Mouse (Mus musculus) heart, embryonic 10.5 days (tissue): Measurements from ENCODE around the gene 4931409K22Rik. TPM values are rescaled to one million over a fixed set of nuclear protein-coding genes. Genes with fewer than 3 reads are reported as not detected.

Experiments used
- DNase-seq: peaks from one replicate; pipeline ENCODE4 v3.0.0-alpha.2; 2017; ENCODE audit warnings: low spot score
- H3K27ac ChIP-seq: fragments of 300-500 bp; sonication (generic); 2 replicates; pipeline ENCODE4 v1.5.1; 2016; ENCODE audit warnings: mild to moderate bottlenecking
- H3K27me3 ChIP-seq: fragments of 300-500 bp; sonication (generic); 2 replicates; pipeline ENCODE4 v1.6.1; 2016; ENCODE audit warnings: mild to moderate bottlenecking; ENCODE audit not compliant: poor library complexity, insufficient read depth, severe bottlenecking
- H3K36me3 ChIP-seq: fragments of 300-500 bp; sonication (generic); 2 replicates; pipeline ENCODE4 v1.6.1; 2016; ENCODE audit warnings: mild to moderate bottlenecking, moderate library complexity
- H3K4me1 ChIP-seq: fragments of 300-500 bp; sonication (generic); 2 replicates; pipeline ENCODE4 v1.6.1; 2016; ENCODE audit warnings: mild to moderate bottlenecking
- H3K4me3 ChIP-seq: fragments of 300-500 bp; sonication (generic); 2 replicates; pipeline ENCODE4 v1.5.1; 2016; ENCODE audit warnings: mild to moderate bottlenecking, moderate library complexity
- H3K9me3 ChIP-seq: fragments of 300-500 bp; sonication (generic); 2 replicates; pipeline ENCODE4 v1.6.1; 2016; ENCODE audit warnings: mild to moderate bottlenecking, moderate library complexity
- WGBS: fragments of 180-500 bp; shearing (Covaris S2); methylation state at CpG from one replicate; pipeline ENCODE4 v1.1.7; 2016; 5-methylcytosine and 5-hydroxymethylcytosine counted together
- polyA plus RNA-seq: library from polyadenylated mRNA; unstranded; fragments of >200 nt; fragmentation: Nextera tagmentation; extraction: Ambion mirVana; gene quantifications from 2 replicates; pipeline ENCODE4 v1.2.1, GENCODE M21; 2016

Gene 4931409K22Rik
- polyA plus RNA-seq, 1 experiment from 2014 or later = 0.09 TPM

GRCm38 (mm10) chr5:24550598-24551316 is 5.9 kb downstream of the 4931409K22Rik start:
- Histone ChIP-seq H3K4me1 (peaks cover 18% of the 10 kb centered on the region), H3K27me3 (peaks cover 56% of the 10 kb centered on the region), H3K4me3 (peak overlapping the region; percentile 36; the same call in 1 of the 2 replicates), H3K36me3 (no peaks in the 10 kb centered on the region), H3K9me3 (no peaks in the 10 kb centered on the region), H3K27ac (peak overlapping the region; percentile 29; the same call in 1 of the 2 replicates)
- DNase-seq = no peak
- 41% methylated on average over 26 of the region's 26 CpGs for WGBS

GRCm38 (mm10) chr5:24542643-24543042 is 14.0 kb downstream of the 4931409K22Rik start:
- 75% methylated on average over 7 of the region's 7 CpGs for WGBS
- H3K9me3 ChIP-seq = no peaks in the 10 kb centered on the region
- no peak for DNase-seq
- peaks cover 34% of the 10 kb centered on the region for H3K4me1 ChIP-seq
- H3K27me3 ChIP-seq = peaks cover 20% of the 10 kb centered on the region
- H3K4me3 ChIP-seq = no peak overlapping the region
- H3K36me3 ChIP-seq = no peaks in the 10 kb centered on the region
- no peak overlapping the region for H3K27ac ChIP-seq

- Histone ChIP-seq H3K27ac (peak overlapping the region; percentile 80; the same call in 1 of the 2 replicates), H3K36me3 (no peaks in the 10 kb centered on the region), H3K9me3 (no peaks in the 10 kb centered on the region), H3K4me1 (peaks cover 34% of the 10 kb centered on the region), H3K27me3 (peaks cover 25% of the 10 kb centered on the region), H3K4me3 (peak overlapping the region; percentile 54)
- no peak for DNase-seq
- WGBS = 6% methylated on average over 6 of the region's 6 CpGs
Observed at GRCm38 (mm10) chr5:24541144-24541569, 15.5 kb downstream of the 4931409K22Rik start.

GRCm38 (mm10) chr5:24540387-24541143 is 16.0 kb downstream of the 4931409K22Rik start, which contains the start of gene Asb10:
Asb10 (minus strand) TSS chr5:24540978.
- no peaks in the 10 kb centered on the region for H3K9me3 ChIP-seq
- H3K27ac ChIP-seq = peak within 1 kb of the TSS; percentile 80
- WGBS = 17% methylated on average over 14 of the region's 14 CpGs
- no peaks in the 10 kb centered on the region for H3K36me3 ChIP-seq
- peaks cover 34% of the 10 kb centered on the region for H3K4me1 ChIP-seq
- peaks cover 29% of the 10 kb centered on the region for H3K27me3 ChIP-seq
- peak within 1 kb of the TSS; percentile 54 for H3K4me3 ChIP-seq
- no peak for DNase-seq

- no peak for DNase-seq
- peak overlapping the region; percentile 54; the same call in 1 of the 2 replicates for H3K4me3 ChIP-seq
- WGBS = 75% methylated on average over 22 of the region's 22 CpGs
- peaks cover 34% of the 10 kb centered on the region for H3K27me3 ChIP-seq
- no peaks in the 10 kb centered on the region for H3K9me3 ChIP-seq
- no peaks in the 10 kb centered on the region for H3K36me3 ChIP-seq
- peaks cover 27% of the 10 kb centered on the region for H3K4me1 ChIP-seq
- H3K27ac ChIP-seq = peak overlapping the region; percentile 80
Observed at GRCm38 (mm10) chr5:24539571-24540296, 16.9 kb downstream of the 4931409K22Rik start.

GRCm38 (mm10) chr5:24537618-24538017 is 19.0 kb downstream of the 4931409K22Rik start:
- no peaks in the 10 kb centered on the region for H3K36me3 ChIP-seq
- peaks cover 47% of the 10 kb centered on the region for H3K27me3 ChIP-seq
- peaks cover 31% of the 10 kb centered on the region for H3K4me1 ChIP-seq
- WGBS = 69% methylated on average over 16 of the region's 16 CpGs
- no peak overlapping the region for H3K27ac ChIP-seq
- H3K9me3 ChIP-seq = no peaks in the 10 kb centered on the region
- H3K4me3 ChIP-seq = no peak overlapping the region
- no peak for DNase-seq

- Histone ChIP-seq H3K27ac (no peak overlapping the region), H3K36me3 (no peaks in the 10 kb centered on the region), H3K4me3 (no peak overlapping the region), H3K4me1 (peaks cover 29% of the 10 kb centered on the region), H3K27me3 (peaks cover 58% of the 10 kb centered on the region), H3K9me3 (no peaks in the 10 kb centered on the region)
- 75% methylated on average over 5 of the region's 5 CpGs for WGBS
- DNase-seq = no peak
Observed at GRCm38 (mm10) chr5:24536511-24536910, 20.1 kb downstream of the 4931409K22Rik start.

- no peak for DNase-seq
- H3K9me3 ChIP-seq = no peaks in the 10 kb centered on the region
- WGBS = 85% methylated on average over 3 of the region's 3 CpGs
- no peak overlapping the region for H3K4me3 ChIP-seq
- H3K27ac ChIP-seq = no peak overlapping the region
- no peaks in the 10 kb centered on the region for H3K36me3 ChIP-seq
- peaks cover 66% of the 10 kb centered on the region for H3K27me3 ChIP-seq
- H3K4me1 ChIP-seq = peaks cover 21% of the 10 kb centered on the region
Observed at GRCm38 (mm10) chr5:24535731-24536130, 20.9 kb downstream of the 4931409K22Rik start.

- peaks cover 7% of the 10 kb centered on the region for H3K4me1 ChIP-seq
- peaks cover 71% of the 10 kb centered on the region for H3K27me3 ChIP-seq
- H3K36me3 ChIP-seq = no peaks in the 10 kb centered on the region
- no peak for DNase-seq
- H3K9me3 ChIP-seq = no peaks in the 10 kb centered on the region
- 45% methylated on average over 5 of the region's 5 CpGs for WGBS
- H3K27ac ChIP-seq = no peak overlapping the region
- no peak overlapping the region for H3K4me3 ChIP-seq
Observed at GRCm38 (mm10) chr5:24534292-24534691, 22.3 kb downstream of the 4931409K22Rik start.

- Histone ChIP-seq H3K36me3 (no peaks in the 10 kb centered on the region), H3K9me3 (no peaks in the 10 kb centered on the region), H3K4me3 (no peak overlapping the region), H3K4me1 (0 out of 2 replicates have a peak, but pooled peaks cover 3% of the 10 kb centered on the region), H3K27ac (no peak overlapping the region), H3K27me3 (peaks cover 80% of the 10 kb centered on the region)
- WGBS = 58% methylated on average over 11 of the region's 11 CpGs
- DNase-seq = no peak
Observed at GRCm38 (mm10) chr5:24533391-24533790, 23.2 kb downstream of the 4931409K22Rik start.

GRCm38 (mm10) chr5:24530042-24530689 is 26.4 kb downstream of the 4931409K22Rik start:
- no peaks in the 10 kb centered on the region for H3K9me3 ChIP-seq
- peaks cover 21% of the 10 kb centered on the region for H3K4me1 ChIP-seq
- no peak overlapping the region for H3K4me3 ChIP-seq
- WGBS = 16% methylated on average over 24 of the region's 24 CpGs
- no peaks in the 10 kb centered on the region for H3K36me3 ChIP-seq
- no peak overlapping the region for H3K27ac ChIP-seq
- DNase-seq = peak; percentile 92
- H3K27me3 ChIP-seq = peaks cover 95% of the 10 kb centered on the region

GRCm38 (mm10) chr5:24527780-24528179 is 28.8 kb downstream of the 4931409K22Rik start:
- no peaks in the 10 kb centered on the region for H3K36me3 ChIP-seq
- no peak overlapping the region for H3K4me3 ChIP-seq
- 16% methylated on average over 6 of the region's 6 CpGs for WGBS
- peaks cover 18% of the 10 kb centered on the region for H3K4me1 ChIP-seq
- no peak overlapping the region for H3K27ac ChIP-seq
- no peak for DNase-seq
- no peaks in the 10 kb centered on the region for H3K9me3 ChIP-seq
- peaks cover 97% of the 10 kb centered on the region for H3K27me3 ChIP-seq
